ENCODE assay signal across 8 mouse cellular contexts in genomic region chr7:29767058-29767686, GRCm38 (mm10). TPM values are rescaled to one million over a fixed set of nuclear protein-coding genes. Genes with fewer than 3 reads are reported as not detected.
DNase-seq lines count a peak whose midpoint lies in the region; ATAC-seq and TF ChIP-seq lines count a peak whose summit lies in the region.

No protein-coding gene starts in this region.

- H3K9ac ChIP-seq in CH12.LX (ENCODE audit: insufficient read depth, low read depth): peak overlapping the region; percentile 82
- H3K9ac ChIP-seq in heart, embryonic 15.5 days: peak overlapping the region; percentile 63
- H3K9ac ChIP-seq in liver, embryonic 14.5 days (replicated peaks): peak overlapping the region; percentile 71
- H3K9ac ChIP-seq in neural tube, embryonic 12.5 days: peak overlapping the region; percentile 61

- peaks cover 2 to 41% of the 10 kb centered on the region in 2 experiments; a peak in 3 of 4 replicates for H3K4me1 ChIP-seq in CH12.LX (ENCODE audit: control insufficient read depth in 1 of 2, insufficient read depth in 2 of 2)
- H3K4me1 ChIP-seq in forebrain, embryonic 10.5 days: peaks cover 23% of the 10 kb centered on the region
- H3K4me1 ChIP-seq in heart, embryonic 15.5 days (replicated peaks): peaks cover 14% of the 10 kb centered on the region
- peaks cover 11 to 14% of the 10 kb centered on the region in 2 experiments; a peak in 3 of 4 replicates for H3K4me1 ChIP-seq in liver, embryonic 14.5 days (replicated peaks; ENCODE audit: control insufficient read depth in 2 of 2, insufficient read depth in 2 of 2, low read length in 1 of 2)
- peaks cover 13% of the 10 kb centered on the region for H3K4me1 ChIP-seq in neural tube, embryonic 12.5 days

- peak; percentile 84 for DNase-seq in CH12.LX (ENCODE audit: extremely low read depth)
- DNase-seq in c-Kit-positive CD71-negative TER-119-negative erythroid progenitor cells, embryonic 14.5 days (ENCODE audit: low read depth): peak; percentile 68
- DNase-seq in forebrain, embryonic 10.5 days (ENCODE audit: extremely low spot score, low spot score): peak; percentile 74
- peak; percentile 88 to 91 for DNase-seq in kidney, postnatal 25 days
- DNase-seq in liver, embryonic 14.5 days (ENCODE audit: low read depth in 3 of 3, low spot score in 3 of 3): peak; percentile 64 to 73 (median 66)
- peak; percentile 95 for DNase-seq in telencephalon, adult 2 months (ENCODE audit: low read depth, low spot score)

- H3K9me3 ChIP-seq in CH12.LX (replicated peaks; ENCODE audit: low read length): peaks cover 3% of the 10 kb centered on the region
- H3K9me3 ChIP-seq in forebrain, embryonic 10.5 days: no peaks in the 10 kb centered on the region
- H3K9me3 ChIP-seq in heart, embryonic 15.5 days (replicated peaks): no peaks in the 10 kb centered on the region
- H3K9me3 ChIP-seq in liver, embryonic 14.5 days (ENCODE audit: control insufficient read depth, low read length): no peaks in the 10 kb centered on the region
- H3K9me3 ChIP-seq in neural tube, embryonic 12.5 days: no peaks in the 10 kb centered on the region

- 0 out of 2 replicates have a peak, but pooled peaks have one; percentile 33 for ATAC-seq in heart, embryonic 15.5 days (replicated peaks; ENCODE audit: insufficient number of reproducible peaks, insufficient read depth, low FRiP score, low read depth)
- ATAC-seq in liver, embryonic 14.5 days (ENCODE audit: insufficient read depth): peak; percentile 47; the same call in 1 of the 2 replicates
- ATAC-seq in neural tube, embryonic 12.5 days (ENCODE audit: low FRiP score, low read depth): peak; percentile 73

- peaks cover 9 to 21% of the 10 kb centered on the region in 2 experiments for H3K36me3 ChIP-seq in CH12.LX (replicated peaks in 1 of 2; ENCODE audit: control insufficient read depth in 1 of 2, insufficient read depth in 1 of 2, low read length in 1 of 2)
- peaks cover 14% of the 10 kb centered on the region for H3K36me3 ChIP-seq in forebrain, embryonic 10.5 days (replicated peaks)
- H3K36me3 ChIP-seq in heart, embryonic 15.5 days: peaks cover 3% of the 10 kb centered on the region
- no peaks in the 10 kb centered on the region; the same call in 1 of the 2 replicates for H3K36me3 ChIP-seq in liver, embryonic 14.5 days (replicated peaks; ENCODE audit: control insufficient read depth, insufficient read depth, low read depth)
- H3K36me3 ChIP-seq in neural tube, embryonic 12.5 days: peaks cover 9% of the 10 kb centered on the region; the same call in 1 of the 2 replicates

- no peak for TF ChIP-seq CTCF in CH12.LX (conservative IDR thresholded peaks at IDR 0.05 in 1 of 2, IDR thresholded peaks at IDR 0.05 in 1 of 2; ENCODE audit: low read depth in 2 of 2, low read length in 2 of 2)
- no peak for TF ChIP-seq CTCF in liver, embryonic 14.5 days (IDR thresholded peaks at IDR 0.05; ENCODE audit: low read depth)

- WGBS in forebrain, embryonic 10.5 days: 1% methylated on average over 15 of the region's 15 CpGs
- WGBS in heart, embryonic 15.5 days: under 1% methylated on average over 15 of the region's 15 CpGs
- 1% methylated on average over 15 of the region's 15 CpGs for WGBS in liver, embryonic 14.5 days (ENCODE audit: insufficient replicate concordance)
- 2% methylated on average over 15 of the region's 15 CpGs for WGBS in neural tube, embryonic 12.5 days

- in situ Hi-C loops in CH12.LX (cut with MboI; ENCODE audit: low pct_ligation_motif_present, low pct_unique_long_range_greater_than_20kb, low sequenced_read_pairs): loop anchor here (5.0 kb wide), 1 partner anchor 40 kb away; the partner anchor contains the start of gene Catsperg2

- no peak for TF ChIP-seq EP300 in CH12.LX (IDR thresholded peaks at IDR 0.05; ENCODE audit: low read length)
- TF ChIP-seq EP300 in liver, embryonic 14.5 days (IDR thresholded peaks at IDR 0.05; ENCODE audit: low read depth): no peak

- peak overlapping the region; percentile 55 to 58 (median 58) for H3K4me3 ChIP-seq in CH12.LX (replicated peaks in 1 of 3; ENCODE audit: low read depth in 2 of 3, low read length in 2 of 3, poor library complexity in 1 of 3)
- peak overlapping the region; percentile 80 for H3K4me3 ChIP-seq in forebrain, embryonic 10.5 days
- H3K4me3 ChIP-seq in heart, embryonic 15.5 days: peak overlapping the region; percentile 76
- peak overlapping the region; percentile 81 to 83 for H3K4me3 ChIP-seq in liver, embryonic 14.5 days (ENCODE audit: insufficient read depth in 1 of 2, low read depth in 2 of 2, low read length in 2 of 2)
- H3K4me3 ChIP-seq in neural tube, embryonic 12.5 days: peak overlapping the region; percentile 66

- peak; percentile 60 for TF ChIP-seq POLR2A in CH12.LX (IDR thresholded peaks at IDR 0.05; ENCODE audit: low read depth, low read length)

- H3K27me3 ChIP-seq in CH12.LX (replicated peaks): no peaks in the 10 kb centered on the region
- no peaks in the 10 kb centered on the region for H3K27me3 ChIP-seq in forebrain, embryonic 10.5 days (ENCODE audit: poor library complexity, severe bottlenecking)
- H3K27me3 ChIP-seq in heart, embryonic 15.5 days: no peaks in the 10 kb centered on the region
- no peaks in the 10 kb centered on the region for H3K27me3 ChIP-seq in liver, embryonic 14.5 days (ENCODE audit: control insufficient read depth, insufficient read depth, low read length)
- H3K27me3 ChIP-seq in neural tube, embryonic 12.5 days (replicated peaks): no peaks in the 10 kb centered on the region

- H3K27ac ChIP-seq in CH12.LX (ENCODE audit: insufficient read depth, low read depth): peak overlapping the region; percentile 8; the same call in 1 of the 2 replicates
- peak overlapping the region; percentile 79 for H3K27ac ChIP-seq in forebrain, embryonic 10.5 days
- H3K27ac ChIP-seq in heart, embryonic 15.5 days: peak overlapping the region; percentile 91
- peak overlapping the region; percentile 12; the same call in 1 of the 2 replicates for H3K27ac ChIP-seq in liver, embryonic 14.5 days
- no peak overlapping the region for H3K27ac ChIP-seq in neural tube, embryonic 12.5 days

- H3K4me2 ChIP-seq in CH12.LX (ENCODE audit: insufficient read depth, low read depth, poor library complexity, severe bottlenecking): peak overlapping the region; percentile 53
- peak overlapping the region; percentile 78 for H3K4me2 ChIP-seq in heart, embryonic 15.5 days
- peak overlapping the region; percentile 92 for H3K4me2 ChIP-seq in liver, embryonic 14.5 days (ENCODE audit: low read depth)
- peak overlapping the region; percentile 73 for H3K4me2 ChIP-seq in neural tube, embryonic 12.5 days (replicated peaks)

- TF ChIP-seq RAD21 in CH12.LX (IDR thresholded peaks at IDR 0.05; ENCODE audit: low read depth, low read length): no peak

- peaks cover 23% of the 10 kb centered on the region for H3K79me2 ChIP-seq in CH12.LX (replicated peaks; ENCODE audit: control insufficient read depth, extremely low read depth, insufficient read depth, poor library complexity, severe bottlenecking)

- dilution Hi-C loops in CH12.LX (cut with MboI; ENCODE audit: extremely low pct_ligation_motif_present, extremely low pct_unique_long_range_greater_than_20kb, low sequenced_read_pairs): no loop called here

TF ChIP-seq in CH12.LX, 34 proteins besides CTCF, POLR2A, EP300 and RAD21 (continues in another document):
- TF ChIP-seq POLR2AphosphoS2 (IDR thresholded peaks at IDR 0.05; ENCODE audit: low read depth, low read length) (no peak), ZMIZ1 (IDR thresholded peaks at IDR 0.05; ENCODE audit: low read depth, low read length) (0 out of 2 replicates have a peak, but pooled peaks have one; percentile 55)

RNA-seq across cellular contexts. Expression of gene Zfp84, which starts 1.2 kb away (rescaled TPM):
- total RNA-seq in CH12.LX (2012; rRNA removed) (9.6 and 10.4 TPM in 2 replicates), CH12.LX (2014; rRNA removed) (8.5 and 9.2 TPM in 2 replicates)
- polyA plus RNA-seq in CH12.LX (2012; ENCODE audit: insufficient read length, low read depth): 7.7 and 7.9 TPM in 2 replicates
- 11.6 and 11.8 TPM in 2 replicates for polyA plus RNA-seq in forebrain, embryonic 10.5 days (2016; fragmentation: Nextera tagmentation; extraction: Ambion mirVana)
- polyA plus RNA-seq in heart, embryonic 15.5 days (2015; fragmentation: Nextera tagmentation; extraction: Ambion mirVana): 7.6 and 8.9 TPM in 2 replicates
- 2.2 and 2.8 TPM in 2 replicates for polyA plus RNA-seq in liver, embryonic 14.5 days (2012; rRNA removed)
- polyA plus RNA-seq in liver, embryonic 14.5 days (2014; fragmentation: Nextera tagmentation; extraction: Ambion mirVana): 3.1 and 4.1 TPM in 2 replicates
- polyA plus RNA-seq in neural tube, embryonic 12.5 days (2016; fragmentation: Nextera tagmentation; extraction: Ambion mirVana): 15.4 and 15.5 TPM in 2 replicates

RNA-seq across cellular contexts. Expression of gene Zfp30, which starts 16.6 kb away (rescaled TPM):
- 0.50 and 0.76 TPM in 2 replicates for total RNA-seq in CH12.LX (2012; rRNA removed)
- total RNA-seq in CH12.LX (2014; rRNA removed): 0.54 TPM in 2 replicates
- 0.45 and 0.76 TPM in 2 replicates for polyA plus RNA-seq in CH12.LX (2012; ENCODE audit: insufficient read length, low read depth)
- 6.9 and 7.0 TPM in 2 replicates for polyA plus RNA-seq in forebrain, embryonic 10.5 days (2016; fragmentation: Nextera tagmentation; extraction: Ambion mirVana)
- polyA plus RNA-seq in heart, embryonic 15.5 days (2015; fragmentation: Nextera tagmentation; extraction: Ambion mirVana): 5.6 and 6.0 TPM in 2 replicates
- 0.32 and 0.45 TPM in 2 replicates for polyA plus RNA-seq in liver, embryonic 14.5 days (2012; rRNA removed)
- 0.32 and 0.61 TPM in 2 replicates for polyA plus RNA-seq in liver, embryonic 14.5 days (2014; fragmentation: Nextera tagmentation; extraction: Ambion mirVana)
- polyA plus RNA-seq in neural tube, embryonic 12.5 days (2016; fragmentation: Nextera tagmentation; extraction: Ambion mirVana): 9.7 and 10.4 TPM in 2 replicates

RNA-seq across cellular contexts. Expression of gene Catsperg2, which starts 40.3 kb away (rescaled TPM):
- 0.04 TPM in 1 of 2 replicates, not detected in the other for total RNA-seq in CH12.LX (2012; rRNA removed)
- total RNA-seq in CH12.LX (2014; rRNA removed): not detected in 2 replicates
- not detected in 2 replicates for polyA plus RNA-seq in CH12.LX (2012; ENCODE audit: insufficient read length, low read depth)
- 0.14 TPM in 1 of 2 replicates, not detected in the other for polyA plus RNA-seq in forebrain, embryonic 10.5 days (2016; fragmentation: Nextera tagmentation; extraction: Ambion mirVana)
- polyA plus RNA-seq in heart, embryonic 15.5 days (2015; fragmentation: Nextera tagmentation; extraction: Ambion mirVana): not detected in 2 replicates
- 0.01 TPM in 1 of 2 replicates, not detected in the other for polyA plus RNA-seq in liver, embryonic 14.5 days (2012; rRNA removed)
- not detected in 2 replicates for polyA plus RNA-seq in liver, embryonic 14.5 days (2014; fragmentation: Nextera tagmentation; extraction: Ambion mirVana)
- 0.14 and 0.23 TPM in 2 replicates for polyA plus RNA-seq in neural tube, embryonic 12.5 days (2016; fragmentation: Nextera tagmentation; extraction: Ambion mirVana)

RNA-seq across cellular contexts. Expression of gene Zfp790, which starts 48.7 kb away (rescaled TPM):
- total RNA-seq in CH12.LX (2012; rRNA removed): 7.6 and 7.8 TPM in 2 replicates
- 4.1 and 5.8 TPM in 2 replicates for total RNA-seq in CH12.LX (2014; rRNA removed)
- polyA plus RNA-seq in CH12.LX (2012; ENCODE audit: insufficient read length, low read depth): 4.4 and 4.6 TPM in 2 replicates
- 11.6 and 13.2 TPM in 2 replicates for polyA plus RNA-seq in forebrain, embryonic 10.5 days (2016; fragmentation: Nextera tagmentation; extraction: Ambion mirVana)
- polyA plus RNA-seq in heart, embryonic 15.5 days (2015; fragmentation: Nextera tagmentation; extraction: Ambion mirVana): 10.8 and 10.9 TPM in 2 replicates
- 1.0 and 1.7 TPM in 2 replicates for polyA plus RNA-seq in liver, embryonic 14.5 days (2012; rRNA removed)
- polyA plus RNA-seq in liver, embryonic 14.5 days (2014; fragmentation: Nextera tagmentation; extraction: Ambion mirVana): 3.4 and 4.1 TPM in 2 replicates
- polyA plus RNA-seq in neural tube, embryonic 12.5 days (2016; fragmentation: Nextera tagmentation; extraction: Ambion mirVana): 26.5 and 27.7 TPM in 2 replicates
